Mouse (Mus musculus): ENCODE data around the gene Sirt1. TPM values are rescaled to one million over a fixed set of nuclear protein-coding genes. Genes with fewer than 3 reads are reported as not detected.
"Not testable (repeated sequence)": the region's sequence is repeated elsewhere in the genome, so short reads cannot be mapped to it uniquely, and the experiment has no call there.

The Sirt1 gene
- polyA plus RNA-seq, 1 experiment from 2014 or later: 6.8 TPM

GRCm38 (mm10) chr10:63415850-63416249 is 34.3 kb upstream of the Sirt1 start:
- no peaks in the 10 kb centered on the region for H3K9me3 ChIP-seq
- no peak overlapping the region for H3K4me3 ChIP-seq
- H3K4me1 ChIP-seq: peaks cover 7% of the 10 kb centered on the region
- H3K27me3 ChIP-seq (ENCODE audit: poor library complexity, severe bottlenecking): no peaks in the 10 kb centered on the region
- 64% methylated on average over 7 of the region's 7 CpGs for WGBS
- no peak overlapping the region for H3K27ac ChIP-seq
- no peak for DNase-seq (ENCODE audit: extremely low spot score, low spot score)
- H3K36me3 ChIP-seq (replicated peaks): no peaks in the 10 kb centered on the region

- DNase-seq (ENCODE audit: extremely low spot score, low spot score): no peak
- Histone ChIP-seq H3K27me3 (ENCODE audit: poor library complexity, severe bottlenecking) (no peaks in the 10 kb centered on the region), H3K36me3 (replicated peaks) (no peaks in the 10 kb centered on the region), H3K27ac (no peak overlapping the region), H3K9me3 (no peaks in the 10 kb centered on the region), H3K4me1 (peaks cover 12% of the 10 kb centered on the region), H3K4me3 (no peak overlapping the region)
- 88% methylated on average over 7 of the region's 7 CpGs for WGBS
Measured at GRCm38 (mm10) chr10:63415287-63415686, 33.8 kb upstream of the Sirt1 start.

- H3K27ac ChIP-seq: no peak overlapping the region
- no peaks in the 10 kb centered on the region for H3K36me3 ChIP-seq (replicated peaks)
- H3K4me3 ChIP-seq: no peak overlapping the region
- no peak for DNase-seq (ENCODE audit: extremely low spot score, low spot score)
- H3K27me3 ChIP-seq (ENCODE audit: poor library complexity, severe bottlenecking): no peaks in the 10 kb centered on the region
- H3K9me3 ChIP-seq: no peaks in the 10 kb centered on the region
- 90% methylated on average over 17 of the region's 17 CpGs for WGBS
- peaks cover 16% of the 10 kb centered on the region for H3K4me1 ChIP-seq
Measured at GRCm38 (mm10) chr10:63412756-63413155, 31.3 kb upstream of the Sirt1 start.

- DNase-seq (ENCODE audit: extremely low spot score, low spot score); H3K9me3 ChIP-seq: not testable (repeated sequence)
Measured at GRCm38 (mm10) chr10:63411674-63412073, 30.2 kb upstream of the Sirt1 start.

GRCm38 (mm10) chr10:63410162-63410956 is 28.9 kb upstream of the Sirt1 start:
- peaks cover 16% of the 10 kb centered on the region for H3K4me1 ChIP-seq
- DNase-seq (ENCODE audit: extremely low spot score, low spot score): no peak
- 73% methylated on average over 16 of the region's 16 CpGs for WGBS
- no peaks in the 10 kb centered on the region for H3K36me3 ChIP-seq (replicated peaks)
- no peak overlapping the region for H3K27ac ChIP-seq
- no peaks in the 10 kb centered on the region for H3K27me3 ChIP-seq (ENCODE audit: poor library complexity, severe bottlenecking)
- H3K4me3 ChIP-seq: no peak overlapping the region
- no peaks in the 10 kb centered on the region for H3K9me3 ChIP-seq

More at GRCm38 (mm10) chr10:63411674-63412073, 30.2 kb upstream of the Sirt1 start:
- H3K4me3 ChIP-seq; H3K36me3 ChIP-seq (replicated peaks); H3K27ac ChIP-seq; H3K27me3 ChIP-seq (ENCODE audit: poor library complexity, severe bottlenecking): not testable (repeated sequence)
- H3K4me1 ChIP-seq: peaks cover 16% of the 10 kb centered on the region
- WGBS: 96% methylated on average over 7 of the region's 7 CpGs

GRCm38 (mm10) chr10:63403636-63404035 is 22.1 kb upstream of the Sirt1 start:
- H3K27me3 ChIP-seq (ENCODE audit: poor library complexity, severe bottlenecking): no peaks in the 10 kb centered on the region
- no peaks in the 10 kb centered on the region for H3K9me3 ChIP-seq
- DNase-seq (ENCODE audit: extremely low spot score, low spot score): no peak
- no peaks in the 10 kb centered on the region for H3K4me1 ChIP-seq
- no peak overlapping the region for H3K27ac ChIP-seq
- no peak overlapping the region for H3K4me3 ChIP-seq
- no peaks in the 10 kb centered on the region for H3K36me3 ChIP-seq (replicated peaks)
- WGBS: 88% methylated on average over 2 of the region's 2 CpGs

- DNase-seq (ENCODE audit: extremely low spot score, low spot score): no peak
- Histone ChIP-seq H3K27ac (no peak overlapping the region), H3K36me3 (replicated peaks) (no peaks in the 10 kb centered on the region), H3K4me1 (no peaks in the 10 kb centered on the region), H3K4me3 (no peak overlapping the region), H3K9me3 (no peaks in the 10 kb centered on the region), H3K27me3 (ENCODE audit: poor library complexity, severe bottlenecking) (no peaks in the 10 kb centered on the region)
- WGBS: 88% methylated on average over 5 of the region's 5 CpGs
Measured at GRCm38 (mm10) chr10:63402731-63403504, 21.4 kb upstream of the Sirt1 start.

- H3K27me3 ChIP-seq (ENCODE audit: poor library complexity, severe bottlenecking): no peaks in the 10 kb centered on the region
- 94% methylated on average over 10 of the region's 10 CpGs for WGBS
- H3K4me1 ChIP-seq: no peaks in the 10 kb centered on the region
- DNase-seq (ENCODE audit: extremely low spot score, low spot score): no peak
- H3K9me3 ChIP-seq: no peaks in the 10 kb centered on the region; the same call in 1 of the 2 replicates
- no peaks in the 10 kb centered on the region for H3K36me3 ChIP-seq (replicated peaks)
- H3K4me3 ChIP-seq: no peak overlapping the region
- no peak overlapping the region for H3K27ac ChIP-seq
Measured at GRCm38 (mm10) chr10:63396963-63397362, 15.5 kb upstream of the Sirt1 start.

- H3K27ac ChIP-seq: no peak overlapping the region
- no peak for DNase-seq (ENCODE audit: extremely low spot score, low spot score)
- H3K4me3 ChIP-seq: no peak overlapping the region
- no peaks in the 10 kb centered on the region for H3K27me3 ChIP-seq (ENCODE audit: poor library complexity, severe bottlenecking)
- WGBS: 62% methylated on average over 4 of the region's 4 CpGs
- peaks cover 3% of the 10 kb centered on the region; the same call in 1 of the 2 replicates for H3K4me1 ChIP-seq
- H3K9me3 ChIP-seq: no peaks in the 10 kb centered on the region
- H3K36me3 ChIP-seq (replicated peaks): no peaks in the 10 kb centered on the region
Measured at GRCm38 (mm10) chr10:63388948-63389347, 7.4 kb upstream of the Sirt1 start.

GRCm38 (mm10) chr10:63386991-63387390 is 5.5 kb upstream of the Sirt1 start:
- 4% methylated on average over 10 of the region's 10 CpGs for WGBS
- H3K4me3 ChIP-seq: peak overlapping the region; percentile 58
- H3K27ac ChIP-seq: no peak overlapping the region
- no peaks in the 10 kb centered on the region for H3K27me3 ChIP-seq (ENCODE audit: poor library complexity, severe bottlenecking)
- H3K4me1 ChIP-seq: peaks cover 5% of the 10 kb centered on the region
- no peaks in the 10 kb centered on the region for H3K36me3 ChIP-seq (replicated peaks)
- H3K9me3 ChIP-seq: no peaks in the 10 kb centered on the region
- DNase-seq (ENCODE audit: extremely low spot score, low spot score): no peak

GRCm38 (mm10) chr10:63386444-63386843 is 4.9 kb upstream of the Sirt1 start:
- Histone ChIP-seq H3K4me1 (peaks cover 10% of the 10 kb centered on the region), H3K4me3 (peak overlapping the region; percentile 58), H3K9me3 (no peaks in the 10 kb centered on the region), H3K27me3 (ENCODE audit: poor library complexity, severe bottlenecking) (peaks cover 4% of the 10 kb centered on the region), H3K27ac (peak overlapping the region; percentile 64), H3K36me3 (replicated peaks) (no peaks in the 10 kb centered on the region)
- peak; percentile 71 for DNase-seq (ENCODE audit: extremely low spot score, low spot score)
- under 1% methylated on average over 19 of the region's 19 CpGs for WGBS

- not testable (repeated sequence) for DNase-seq (ENCODE audit: extremely low spot score, low spot score); H3K27me3 ChIP-seq (ENCODE audit: poor library complexity, severe bottlenecking); H3K9me3 ChIP-seq; H3K36me3 ChIP-seq (replicated peaks)
- WGBS: 30% methylated on average over 5 of the region's 5 CpGs
- Histone ChIP-seq H3K4me1 (peaks cover 14% of the 10 kb centered on the region), H3K27ac (0 out of 2 replicates have a peak overlapping the region, but pooled peaks have one; percentile 64), H3K4me3 (peak overlapping the region; percentile 58)
Measured at GRCm38 (mm10) chr10:63385897-63386296, 4.4 kb upstream of the Sirt1 start.
